Mouse (Mus musculus) myocyte (in vitro differentiated cells): ENCODE data around the gene Lrit3.

Source experiments
- POLR2A ChIP-seq: IDR thresholded peaks from one replicate; pipeline ENCODE4 v1.6.1; 2011; ENCODE audit warnings: low read depth, mild to moderate bottlenecking, control low read depth, moderate library complexity; ENCODE audit not compliant: insufficient read length
- POLR2AphosphoS2 ChIP-seq: IDR thresholded peaks from one replicate; pipeline ENCODE4 v1.6.1; 2011; ENCODE audit warnings: low read depth, control low read depth; ENCODE audit not compliant: insufficient read length
- USF1 ChIP-seq: IDR thresholded peaks from one replicate; pipeline ENCODE4 v1.6.1; 2011; ENCODE audit warnings: low read depth, mild to moderate bottlenecking, control low read depth, moderate library complexity

- TF ChIP-seq USF1 (no peak), POLR2AphosphoS2 (no peak), POLR2A (no peak)
These were observed 59.0 kb downstream of the Lrit3 start for GRCm38 (mm10) chr3:129744803-129745202.
